20 mouse cellular contexts compared by ENCODE assay signal in genomic region chr7:117658180-117658579, GRCm38 (mm10).
A peak's percentile ranks its signal among the peaks of the same experiment; 100 is the strongest.
DNase-seq lines count a peak whose midpoint lies in the region; ATAC-seq and TF ChIP-seq lines count a peak whose summit lies in the region.
"Had no signal": no experiment of that assay in that cellular context is flagged by ENCODE, and none has a peak within 500 bp of the region (broad histone marks: within the 10 kb centered on the region; RNA-seq: fewer than 3 reads in every experiment).

No protein-coding gene starts in this region.

- ATAC-seq in frontal cortex, adult (ENCODE audit: low TSS enrichment): peak; percentile 54
- ATAC-seq: activated CD4-positive, CD25-positive, alpha-beta regulatory T cell, adult 4 months; forebrain, embryonic 14.5 days; Patski had no signal

- H3K27ac ChIP-seq in left cerebral cortex, adult 2 months: peak overlapping the region; percentile 69
- H3K27ac ChIP-seq: embryonic facial prominence, embryonic 13.5 days; heart, embryonic 10.5 days; heart, embryonic 15.5 days; hindbrain, embryonic 14.5 days had no signal

- DNase-seq in frontal cortex, postnatal 25 days (ENCODE audit: low spot score in 2 of 2): no peak
- no peak for DNase-seq in left cerebral cortex, adult 2 months (ENCODE audit: extremely low spot score in 1 of 2, low spot score in 2 of 2)
- DNase-seq in left cerebral cortex, postnatal 10 days (ENCODE audit: extremely low spot score in 1 of 2, low spot score in 2 of 2): no peak
- DNase-seq in right cerebral cortex, adult 18-20 months: peak; percentile 39
- DNase-seq in right cerebral cortex, adult 2 months (ENCODE audit: low spot score in 2 of 2): no peak
- DNase-seq: adrenal gland, postnatal 14 days; cerebellum, adult 18-20 months; cerebellum, adult 9-11 months; cerebellum, postnatal 36 days; gastrocnemius, postnatal 36 days; heart, adult 18-20 months; heart, postnatal 14 days had no signal

- intact Hi-C loops in left cerebral cortex, adult 2 months (cut with DNase I): loop anchor here (5.0 kb wide), 1 partner anchor 224 kb away; no protein-coding TSS in a partner anchor
- intact Hi-C loops in left cerebral cortex, postnatal 10 days (cut with DNase I): no loop called here

- H3K4me3 ChIP-seq in left cerebral cortex, adult 2 months: no peak overlapping the region
- H3K4me3 ChIP-seq: embryonic facial prominence, embryonic 13.5 days; heart, embryonic 10.5 days; heart, embryonic 15.5 days had no signal

- TF ChIP-seq CTCF in left cerebral cortex, adult 2 months (IDR thresholded peaks at IDR 0.05): no peak
